Mouse (Mus musculus) liver, embryonic 14.5 days (tissue): Measurements from ENCODE around the gene Kansl3.

ENCODE experiments used
- CTCF ChIP-seq: IDR thresholded peaks from 2 replicates; pipeline ENCODE4 v1.5.1; 2016; ENCODE audit warnings: antibody characterized with exemption, low read depth, control low read depth
- EP300 ChIP-seq: IDR thresholded peaks from 2 replicates; pipeline ENCODE4 v1.6.1; 2016; ENCODE audit warnings: antibody characterized with exemption, low read depth

DNA sequence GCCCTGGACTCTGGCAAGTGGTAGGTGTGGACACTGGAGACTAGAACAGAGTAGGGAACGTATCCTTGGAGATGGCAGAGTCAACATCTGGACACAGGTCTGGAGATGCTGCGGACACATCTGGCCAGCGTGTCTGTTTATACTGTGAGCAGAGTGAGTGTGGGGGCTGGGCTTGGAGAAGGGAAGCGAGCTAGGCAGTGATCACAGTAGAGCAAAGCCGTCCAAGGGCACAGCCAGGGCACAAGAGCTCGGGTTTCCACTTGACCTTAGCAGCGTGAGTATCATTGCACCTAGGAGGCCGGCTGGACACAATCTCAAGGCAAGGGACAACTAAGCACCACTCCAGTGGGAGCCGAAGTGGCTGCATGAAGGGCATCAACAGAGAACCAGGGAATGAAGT is 45.9 kb downstream of the Kansl3 start:
- no peak for TF ChIP-seq CTCF
- TF ChIP-seq EP300 = no peak
